Mouse (Mus musculus): ENCODE measurements around the gene Snx1.

GRCm38 (mm10) chr9:66072754-66073153 is 53.6 kb downstream of the Snx1 start:
- TF ChIP-seq CTCF (IDR thresholded peaks at IDR 0.05; ENCODE audit: borderline replicate concordance, extremely low read depth, insufficient read depth, insufficient read length) = no peak
- TF ChIP-seq POLR2A (IDR thresholded peaks at IDR 0.05; ENCODE audit: borderline replicate concordance, extremely low read depth, insufficient read depth, insufficient read length, poor library complexity, severe bottlenecking) = no peak

All from brain, embryonic 14.5 days (tissue).